Mouse (Mus musculus) liver, adult 2 months (tissue): ENCODE data around the gene Dnah14. TPM values are rescaled to one million over a fixed set of nuclear protein-coding genes. Genes with fewer than 3 reads are reported as not detected.
"Not testable (repeated sequence)": the region's sequence is repeated elsewhere in the genome, so short reads cannot be mapped to it uniquely, and the experiment has no call there.

Experiments used
- DNase-seq: peaks from one replicate; pipeline ENCODE4 v3.0.0-alpha.2; 2011; ENCODE audit warnings: low read depth, low spot score; ENCODE audit errors: extremely low read depth
- H3K27ac ChIP-seq: fragments of 200-500 bp; replicated peaks from 2 replicates; pipeline ENCODE4 v1.5.1; 2012; ENCODE audit warnings: low read depth, mild to moderate bottlenecking, control low read depth, inconsistent platforms, low read length; ENCODE audit not compliant: insufficient read depth
- H3K27me3 ChIP-seq: fragments of 200-500 bp; 2 replicates; pipeline ENCODE4 v1.6.1; 2012; ENCODE audit warnings: mild to moderate bottlenecking, moderate library complexity, low read length, inconsistent platforms; ENCODE audit not compliant: control insufficient read depth, insufficient read depth
- H3K36me3 ChIP-seq: fragments of 200-500 bp; 2 replicates; pipeline ENCODE4 v1.6.1; 2012; ENCODE audit warnings: low read length, inconsistent platforms; ENCODE audit not compliant: control insufficient read depth, insufficient read depth
- H3K4me1 ChIP-seq: fragments of 200-500 bp; 2 replicates; pipeline ENCODE4 v1.6.1; 2011; ENCODE audit warnings: low read length; ENCODE audit not compliant: control insufficient read depth, insufficient read depth
- H3K4me3 ChIP-seq: fragments of 200-500 bp; 2 replicates; pipeline ENCODE4 v1.5.1; 2011; ENCODE audit warnings: low read depth, mild to moderate bottlenecking, control low read depth, low read length, moderate library complexity; ENCODE audit not compliant: insufficient read depth
- H3K79me2 ChIP-seq: fragments of 200-500 bp; 2 replicates; pipeline ENCODE4 v1.6.1; 2012; ENCODE audit warnings: inconsistent platforms, mild to moderate bottlenecking, low read length, moderate library complexity; ENCODE audit not compliant: control insufficient read depth, insufficient read depth
- H3K9ac ChIP-seq: fragments of 200-500 bp; 2 replicates; pipeline ENCODE4 v1.6.1; 2012; ENCODE audit warnings: low read depth, mild to moderate bottlenecking, control low read depth, inconsistent platforms, low read length
- CTCF ChIP-seq: fragments of 200-500 bp; IDR thresholded peaks from 2 replicates; pipeline ENCODE4 v1.5.1; 2011; ENCODE audit warnings: low read depth, low read length, control low read depth
- POLR2A ChIP-seq: fragments of 200-500 bp; IDR thresholded peaks from 2 replicates; pipeline ENCODE4 v1.6.1; 2011; ENCODE audit warnings: low read length, control low read depth; ENCODE audit not compliant: insufficient read depth; ENCODE audit errors: extremely low read depth
- WGBS: fragments of 180-500 bp; shearing (Covaris S2); methylation state at CpG from one replicate; pipeline ENCODE4 v1.1.7; 2018; 5-methylcytosine and 5-hydroxymethylcytosine counted together
- polyA plus RNA-seq: library from polyadenylated mRNA; depleted of rRNA; stranded (reverse); fragments of >200 nt; gene quantifications from 2 replicates; pipeline ENCODE4 v1.2.3, GENCODE M21; 2012
- total RNA-seq: library from RNA; depleted of rRNA; stranded (reverse); fragments of >200 nt; gene quantifications from 2 replicates; pipeline ENCODE4 v1.2.3, GENCODE M21; 2014

Gene Dnah14
- total and polyA plus RNA-seq, 2 experiments, result not detected

DNA sequence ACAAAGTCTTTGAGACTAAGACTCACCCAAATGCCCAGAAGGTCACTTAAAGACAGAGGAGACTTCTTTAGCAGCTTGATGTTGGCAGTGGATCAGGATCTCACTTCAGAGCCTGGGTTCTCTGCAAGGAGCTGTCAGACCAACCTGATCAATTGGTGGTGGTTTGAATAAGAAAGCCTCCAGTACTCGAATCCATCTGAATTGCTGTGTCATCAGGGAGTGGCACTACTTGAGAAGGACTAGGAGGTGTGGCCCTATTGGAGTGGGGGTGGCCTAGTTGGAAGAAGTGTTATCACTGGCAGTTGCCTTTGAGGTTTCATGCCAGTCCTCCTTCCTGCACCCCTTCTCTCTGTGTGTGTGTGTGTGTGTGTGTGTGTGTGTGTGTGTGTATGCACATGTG is 200.2 kb downstream of the Dnah14 start:
- 79% methylated on average over 1 of the region's 1 CpGs for WGBS

DNA sequence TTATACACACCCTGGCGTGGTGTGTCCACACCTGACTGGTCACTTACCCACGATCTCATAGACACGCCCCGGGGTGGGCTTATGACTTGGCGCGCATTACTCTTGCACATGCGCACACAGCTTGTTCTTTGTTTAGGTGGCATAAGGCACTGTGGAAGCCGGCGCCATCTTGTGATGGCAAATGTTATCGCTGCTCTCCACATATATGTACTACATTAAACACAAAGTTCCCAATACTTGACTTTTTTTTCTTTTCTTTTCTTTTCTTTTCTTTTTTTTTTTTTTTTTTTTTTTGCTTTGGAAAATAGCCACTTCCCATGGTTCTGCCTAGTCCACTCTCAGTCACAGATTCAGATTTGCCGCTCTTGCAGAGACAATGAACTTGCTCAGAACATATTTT is 206.2 kb downstream of the Dnah14 start:
- not testable (repeated sequence) for H3K27me3 ChIP-seq, H3K4me3 ChIP-seq, H3K4me1 ChIP-seq, H3K79me2 ChIP-seq, DNase-seq, H3K27ac ChIP-seq, H3K9ac ChIP-seq, H3K36me3 ChIP-seq
- WGBS, result 92% methylated on average over 11 of the region's 11 CpGs

More for the DNA sequence above, 200.2 kb downstream of the Dnah14 start:
- Histone ChIP-seq H3K27me3 (no peaks in the 10 kb centered on the region), H3K36me3 (no peaks in the 10 kb centered on the region), H3K27ac (no peak overlapping the region), H3K79me2 (no peaks in the 10 kb centered on the region), H3K4me3 (no peak overlapping the region), H3K9ac (no peak overlapping the region), H3K4me1 (no peaks in the 10 kb centered on the region)
- TF ChIP-seq CTCF (no peak), POLR2A (no peak)
- no peak for DNase-seq

GRCm38 (mm10) chr1:181789952-181790351 is 213.6 kb downstream of the Dnah14 start:
- Histone ChIP-seq H3K36me3 (no peaks in the 10 kb centered on the region), H3K27ac (no peak overlapping the region), H3K27me3 (no peaks in the 10 kb centered on the region), H3K4me3 (no peak overlapping the region), H3K4me1 (no peaks in the 10 kb centered on the region), H3K9ac (no peak overlapping the region), H3K79me2 (no peaks in the 10 kb centered on the region)
- no peak for DNase-seq
- TF ChIP-seq POLR2A (no peak), CTCF (no peak)
- WGBS, result 74% methylated on average over 6 of the region's 6 CpGs

- Histone ChIP-seq H3K27me3 (no peaks in the 10 kb centered on the region), H3K27ac (no peak overlapping the region), H3K9ac (no peak overlapping the region), H3K36me3 (no peaks in the 10 kb centered on the region), H3K4me3 (no peak overlapping the region), H3K79me2 (no peaks in the 10 kb centered on the region), H3K4me1 (no peaks in the 10 kb centered on the region)
- WGBS, result 62% methylated on average over 2 of the region's 2 CpGs
- DNase-seq, result no peak
- no peak for TF ChIP-seq POLR2A
- TF ChIP-seq CTCF, result no peak
Observed at GRCm38 (mm10) chr1:181793541-181793940, 217.2 kb downstream of the Dnah14 start.

- WGBS, result 90% methylated on average over 3 of the region's 3 CpGs
Observed at GRCm38 (mm10) chr1:181799911-181800310, 223.6 kb downstream of the Dnah14 start.

DNA sequence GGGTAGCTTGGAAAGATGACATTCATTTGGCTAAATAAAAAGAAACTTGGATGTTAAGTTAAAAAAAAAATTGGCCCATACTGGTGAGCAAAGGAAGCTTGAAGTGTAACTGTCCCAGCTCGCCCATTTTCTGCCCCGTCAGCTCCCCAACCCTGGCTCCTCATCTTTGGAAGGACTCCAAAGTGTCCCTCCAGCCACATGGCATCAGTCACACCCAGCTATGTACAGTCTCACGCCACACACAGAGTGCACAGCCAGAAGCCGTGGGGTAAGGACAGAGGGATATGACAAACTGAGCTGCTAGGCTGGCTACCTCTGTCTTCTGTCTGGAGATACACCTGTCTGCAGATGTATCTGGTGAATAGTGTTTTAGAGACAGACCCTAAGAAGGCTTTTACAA is 224.3 kb downstream of the Dnah14 start:
- WGBS, result 86% methylated on average over 4 of the region's 4 CpGs
- H3K9ac ChIP-seq, result no peak overlapping the region
- H3K4me3 ChIP-seq, result no peak overlapping the region
- no peaks in the 10 kb centered on the region for H3K4me1 ChIP-seq
- no peak for DNase-seq
- no peak for TF ChIP-seq CTCF
- TF ChIP-seq POLR2A, result no peak
- 0 out of 2 replicates have a peak, but pooled peaks cover 3% of the 10 kb centered on the region for H3K27me3 ChIP-seq
- H3K79me2 ChIP-seq, result no peaks in the 10 kb centered on the region
- no peak overlapping the region for H3K27ac ChIP-seq
- no peaks in the 10 kb centered on the region for H3K36me3 ChIP-seq

More at GRCm38 (mm10) chr1:181799911-181800310, 223.6 kb downstream of the Dnah14 start:
- Histone ChIP-seq H3K36me3 (no peaks in the 10 kb centered on the region), H3K9ac (no peak overlapping the region), H3K27ac (no peak overlapping the region), H3K4me3 (no peak overlapping the region), H3K27me3 (0 out of 2 replicates have a peak, but pooled peaks cover 3% of the 10 kb centered on the region), H3K79me2 (no peaks in the 10 kb centered on the region), H3K4me1 (no peaks in the 10 kb centered on the region)
- DNase-seq, result no peak
- TF ChIP-seq CTCF (no peak), POLR2A (no peak)
